Mouse (Mus musculus): ENCODE measurements around the gene Met.

Gene Met

GRCm38 (mm10) chr6:17492062-17492461 lies 28.5 kb downstream of the Met start:
- DNase-seq = no peak

GRCm38 (mm10) chr6:17495413-17495812 lies 31.8 kb downstream of the Met start:
- no peak for DNase-seq

- DNase-seq = no peak
These were observed 33.8 kb downstream of the Met start for GRCm38 (mm10) chr6:17497366-17497765.

- no peak for DNase-seq
These were observed 35.2 kb downstream of the Met start for GRCm38 (mm10) chr6:17498801-17499200.

- no peak for DNase-seq
These were observed 37.8 kb downstream of the Met start for GRCm38 (mm10) chr6:17501440-17501839.

- no peak for DNase-seq
These were observed 38.7 kb downstream of the Met start for GRCm38 (mm10) chr6:17502311-17502710.

GRCm38 (mm10) chr6:17503724-17504123 lies 40.1 kb downstream of the Met start:
- DNase-seq = no peak

GRCm38 (mm10) chr6:17505530-17505929 lies 41.9 kb downstream of the Met start:
- DNase-seq = no peak

GRCm38 (mm10) chr6:17506831-17507230 lies 43.2 kb downstream of the Met start:
- DNase-seq = no peak

GRCm38 (mm10) chr6:17508184-17508583 lies 44.6 kb downstream of the Met start:
- DNase-seq = no peak

GRCm38 (mm10) chr6:17508604-17509372 lies 45.2 kb downstream of the Met start:
- DNase-seq = no peak

GRCm38 (mm10) chr6:17513381-17513780 lies 49.8 kb downstream of the Met start:
- DNase-seq = no peak

GRCm38 (mm10) chr6:17515775-17516460 lies 52.3 kb downstream of the Met start:
- no peak for DNase-seq

- DNase-seq = no peak
These were observed 58.5 kb downstream of the Met start for GRCm38 (mm10) chr6:17521901-17522717.

- no peak for DNase-seq
These were observed 59.3 kb downstream of the Met start for GRCm38 (mm10) chr6:17522917-17523316.

GRCm38 (mm10) chr6:17529490-17530269 lies 66.1 kb downstream of the Met start:
- DNase-seq = no peak

- DNase-seq = no peak
These were observed 78.0 kb downstream of the Met start for GRCm38 (mm10) chr6:17541615-17542014.

- DNase-seq = no peak
These were observed 78.8 kb downstream of the Met start for GRCm38 (mm10) chr6:17542383-17542782.

GRCm38 (mm10) chr6:17545480-17545879 lies 81.9 kb downstream of the Met start:
- no peak for DNase-seq

GRCm38 (mm10) chr6:17546341-17546740 lies 82.7 kb downstream of the Met start:
- no peak for DNase-seq

- DNase-seq = no peak
These were observed 83.2 kb downstream of the Met start for GRCm38 (mm10) chr6:17546825-17547224.

GRCm38 (mm10) chr6:17548786-17549185 lies 85.2 kb downstream of the Met start:
- DNase-seq = no peak

GRCm38 (mm10) chr6:17549645-17550044 lies 86.0 kb downstream of the Met start:
- DNase-seq = no peak
